Mouse (Mus musculus): ENCODE results near the gene Slit3.

- TF ChIP-seq CTCF (IDR thresholded peaks at IDR 0.05; ENCODE audit: extremely low read depth, insufficient read length, insufficient replicate concordance, low read depth, low read length) (no peak), POLR2A (IDR thresholded peaks at IDR 0.05; ENCODE audit: low read depth, low read length) (no peak)
Observed at GRCm38 (mm10) chr11:35121611-35121959, 561 bp downstream of the Slit3 start.
